In genomic region chr5:132509464-132509885, GRCm38 (mm10) we compare ENCODE assay signal across 9 mouse cellular contexts. TPM values are rescaled to one million over a fixed set of nuclear protein-coding genes. Genes with fewer than 3 reads are reported as not detected.
DNase-seq lines count a peak whose midpoint lies in the region; ATAC-seq and TF ChIP-seq lines count a peak whose summit lies in the region.
"Had no signal": no experiment of that assay in that cellular context is flagged by ENCODE, and none has a peak within 500 bp of the region (broad histone marks: within the 10 kb centered on the region; RNA-seq: fewer than 3 reads in every experiment).

No protein-coding gene starts in this region.

- no peak overlapping the region for H3K9ac ChIP-seq in lung, embryonic 14.5 days
- H3K9ac ChIP-seq in forebrain, embryonic 16.5 days (replicated peaks; ENCODE audit: low read depth, low read length): no peak overlapping the region

- H3K36me3 ChIP-seq in lung, embryonic 14.5 days (ENCODE audit: insufficient read depth): no peaks in the 10 kb centered on the region
- no peaks in the 10 kb centered on the region for H3K36me3 ChIP-seq in forebrain, embryonic 16.5 days (ENCODE audit: control insufficient read depth, insufficient read depth)
- H3K36me3 ChIP-seq in heart, embryonic 10.5 days: no peaks in the 10 kb centered on the region

- H3K9me3 ChIP-seq in lung, embryonic 14.5 days (ENCODE audit: low read depth, low read length): no peaks in the 10 kb centered on the region
- no peaks in the 10 kb centered on the region for H3K9me3 ChIP-seq in forebrain, embryonic 16.5 days (ENCODE audit: control insufficient read depth, low read length)
- H3K9me3 ChIP-seq in heart, embryonic 10.5 days: no peaks in the 10 kb centered on the region

- no peak overlapping the region for H3K4me3 ChIP-seq in lung, embryonic 14.5 days (ENCODE audit: low read depth, low read length)
- no peak overlapping the region for H3K4me3 ChIP-seq in lung, adult 2 months (replicated peaks; ENCODE audit: extremely low read depth, low read depth, low read length)
- peak overlapping the region; percentile 17 for H3K4me3 ChIP-seq in forebrain, embryonic 16.5 days (replicated peaks; ENCODE audit: low read length)
- no peak overlapping the region for H3K4me3 ChIP-seq in heart, embryonic 10.5 days

- no peak for TF ChIP-seq POLR2A in lung, adult 2 months (IDR thresholded peaks at IDR 0.05; ENCODE audit: borderline replicate concordance, extremely low read depth, low read depth, low read length)

- H3K4me2 ChIP-seq in lung, embryonic 14.5 days: peak overlapping the region; percentile 35; the same call in 1 of the 2 replicates
- peak overlapping the region; percentile 47 for H3K4me2 ChIP-seq in forebrain, embryonic 16.5 days (ENCODE audit: low read length)

- TF ChIP-seq CTCF in lung, embryonic 14.5 days (IDR thresholded peaks at IDR 0.05; ENCODE audit: low read depth): no peak
- no peak for TF ChIP-seq CTCF in lung, adult 2 months (IDR thresholded peaks at IDR 0.05; ENCODE audit: insufficient read depth, low read length)

- no peak for DNase-seq in frontal cortex, postnatal 14 days (ENCODE audit: low spot score in 2 of 2)
- DNase-seq in lung, embryonic 14.5 days: peak; percentile 64
- DNase-seq in lung, adult 2 months: no peak
- DNase-seq in right cerebral cortex, postnatal 10 days (ENCODE audit: low spot score in 2 of 2): peak; percentile 37 to 49
- no peak for DNase-seq in heart, embryonic 10.5 days (ENCODE audit: low spot score)
- DNase-seq: gastrocnemius, postnatal 25 days had no signal

- peaks cover 9% of the 10 kb centered on the region for H3K4me1 ChIP-seq in lung, embryonic 14.5 days (ENCODE audit: insufficient read depth)
- H3K4me1 ChIP-seq in lung, adult 2 months (ENCODE audit: control insufficient read depth, insufficient read depth, low read length): no peaks in the 10 kb centered on the region
- H3K4me1 ChIP-seq in forebrain, embryonic 16.5 days (replicated peaks; ENCODE audit: control insufficient read depth, insufficient read depth, low read length): peaks cover 24% of the 10 kb centered on the region
- H3K4me1 ChIP-seq in heart, embryonic 10.5 days: peaks cover 33% of the 10 kb centered on the region

- H3K27me3 ChIP-seq in lung, embryonic 14.5 days (ENCODE audit: insufficient read depth, low read length): no peaks in the 10 kb centered on the region
- no peaks in the 10 kb centered on the region for H3K27me3 ChIP-seq in forebrain, embryonic 16.5 days (replicated peaks; ENCODE audit: control insufficient read depth, insufficient read depth, low read length)
- H3K27me3 ChIP-seq in heart, embryonic 10.5 days (ENCODE audit: insufficient read depth, poor library complexity, severe bottlenecking): no peaks in the 10 kb centered on the region

- WGBS in lung, embryonic 14.5 days: 31% methylated on average over 9 of the region's 9 CpGs
- WGBS in lung, adult 2 months: 48% methylated on average over 9 of the region's 9 CpGs
- 2% methylated on average over 9 of the region's 9 CpGs for WGBS in forebrain, embryonic 16.5 days
- WGBS in heart, embryonic 10.5 days: 35% methylated on average over 9 of the region's 9 CpGs

- H3K27ac ChIP-seq in lung, embryonic 14.5 days (ENCODE audit: low read depth): no peak overlapping the region
- no peak overlapping the region for H3K27ac ChIP-seq in forebrain, embryonic 16.5 days (ENCODE audit: low read length)
- H3K27ac ChIP-seq in heart, embryonic 10.5 days: no peak overlapping the region

- peak; percentile 89 for ATAC-seq in frontal cortex, adult (ENCODE audit: low TSS enrichment)
- no peak for ATAC-seq in lung, embryonic 14.5 days (ENCODE audit: insufficient read depth)
- ATAC-seq in forebrain, embryonic 16.5 days: peak; percentile 66
- ATAC-seq in granulocyte monocyte progenitor cell, adult 5-6 weeks (replicated peaks; ENCODE audit: poor library complexity, severe bottlenecking): no peak

RNA-seq across cellular contexts. Expression of gene Auts2, which starts 33.7 kb away (rescaled TPM):
- polyA plus RNA-seq in lung, embryonic 14.5 days (2014; fragmentation: Nextera tagmentation; extraction: Ambion mirVana): 25.8 and 27.3 TPM in 2 replicates
- polyA plus RNA-seq in lung, adult 2 months (2012; rRNA removed): 8.3 and 9.6 TPM in 2 replicates
- 79.1 and 97.2 TPM in 2 replicates for polyA plus RNA-seq in forebrain, embryonic 16.5 days (2015; fragmentation: Nextera tagmentation; extraction: Ambion mirVana)
- polyA plus RNA-seq in heart, embryonic 10.5 days (2016; fragmentation: Nextera tagmentation; extraction: Ambion mirVana): 18.3 and 24.7 TPM in 2 replicates
- total RNA-seq in granulocyte monocyte progenitor cell, adult 5-6 weeks (2014; fragmentation: Nextera tagmentation): 13.2 and 109 TPM in 2 replicates
- total RNA-seq in granulocyte monocyte progenitor cell, adult 5-6 weeks (2017): 0.62 and 3.1 TPM in 2 replicates

Comparison
In these comparisons a context has a peak if more than half of its experiments do, and no peak if none do; other contexts are left out.
1. DNase-seq: peak in lung, embryonic 14.5 days (single experiment) and right cerebral cortex, postnatal 10 days (2 of 2); none in frontal cortex, postnatal 14 days (0 of 2), lung, adult 2 months (single experiment) and heart, embryonic 10.5 days (single experiment).
2. ATAC-seq: peak in frontal cortex, adult (single experiment) and forebrain, embryonic 16.5 days (single experiment); none in lung, embryonic 14.5 days (single experiment) and granulocyte monocyte progenitor cell, adult 5-6 weeks (single experiment).